Mouse (Mus musculus) hindbrain, embryonic 11.5 days (tissue): ENCODE results near the gene Sytl1. TPM values are rescaled to one million over a fixed set of nuclear protein-coding genes. Genes with fewer than 3 reads are reported as not detected.

Experiments
- ATAC-seq: fragments of 200-750 bp; cut with Nextera tagmentation; 2 replicates; pipeline ENCODE4 v1.8.0; 2017; ENCODE audit warnings: mild to moderate bottlenecking, moderate TSS enrichment, moderate library complexity; ENCODE audit not compliant: low FRiP score
- DNase-seq: peaks from one replicate; pipeline ENCODE4 v3.0.0-alpha.2; 2015; ENCODE audit warnings: low spot score
- H3K27ac ChIP-seq: fragments of 300-500 bp; sonication (generic); 2 replicates; pipeline ENCODE4 v1.5.1; 2014; ENCODE audit warnings: mild to moderate bottlenecking, low read depth, low read length
- H3K27me3 ChIP-seq: fragments of 300-500 bp; sonication (generic); 2 replicates; pipeline ENCODE4 v1.6.1; 2014; ENCODE audit warnings: mild to moderate bottlenecking, low read length, moderate library complexity, mixed read lengths; ENCODE audit not compliant: control insufficient read depth, insufficient read depth
- H3K36me3 ChIP-seq: fragments of 300-500 bp; sonication (generic); 2 replicates; pipeline ENCODE4 v1.6.1; 2014; ENCODE audit warnings: mild to moderate bottlenecking, low read length, moderate library complexity, mixed read lengths; ENCODE audit not compliant: control insufficient read depth, insufficient read depth
- H3K4me1 ChIP-seq: fragments of 300-500 bp; sonication (generic); replicated peaks from 2 replicates; pipeline ENCODE4 v1.6.1; 2014; ENCODE audit warnings: low read length, mixed read lengths; ENCODE audit not compliant: control insufficient read depth, insufficient read depth
- H3K4me2 ChIP-seq: fragments of 300-500 bp; sonication (generic); replicated peaks from 2 replicates; pipeline ENCODE4 v1.6.1; 2014; ENCODE audit warnings: mild to moderate bottlenecking, low read depth, low read length
- H3K4me3 ChIP-seq: fragments of 300-500 bp; sonication (generic); 2 replicates; pipeline ENCODE4 v1.5.1; 2014; ENCODE audit warnings: low read depth, low read length
- H3K9ac ChIP-seq: fragments of 300-500 bp; sonication (generic); 2 replicates; pipeline ENCODE4 v1.6.1; 2014; ENCODE audit warnings: low read depth, low read length
- H3K9me3 ChIP-seq: fragments of 300-500 bp; sonication (generic); 2 replicates; pipeline ENCODE4 v1.6.1; 2016; ENCODE audit warnings: low read length; ENCODE audit not compliant: control insufficient read depth
- WGBS: fragments of 180-500 bp; shearing (Covaris S2); extraction: QIAGEN DNeasy Blood & Tissue Kit; methylation state at CpG from one replicate; pipeline ENCODE4 v1.1.7; 2014; 5-methylcytosine and 5-hydroxymethylcytosine counted together
- polyA plus RNA-seq: library from polyadenylated mRNA; unstranded; fragments of >200 nt; fragmentation: Nextera tagmentation; extraction: Ambion mirVana; gene quantifications from 2 replicates; pipeline ENCODE4 v1.2.1, GENCODE M21; 2014

Sytl1 gene
- polyA plus RNA-seq, 1 experiment from 2014 or later, result 1.2 TPM

- Histone ChIP-seq H3K36me3 (peaks cover 9% of the 10 kb centered on the region), H3K4me2 (no peak overlapping the region), H3K27me3 (peaks cover 4% of the 10 kb centered on the region; the same call in 1 of the 2 replicates), H3K4me1 (no peaks in the 10 kb centered on the region), H3K9ac (no peak overlapping the region), H3K9me3 (no peaks in the 10 kb centered on the region), H3K4me3 (no peak overlapping the region), H3K27ac (no peak overlapping the region)
- ATAC-seq (no peak), DNase-seq (no peak)
- WGBS, result 45% methylated on average over 10 of the region's 10 CpGs
Observed at GRCm38 (mm10) chr4:133261641-133262374, 1.1 kb downstream of the Sytl1 start.

- DNase-seq (no peak), ATAC-seq (no peak)
- Histone ChIP-seq H3K4me2 (no peak overlapping the region), H3K27me3 (peaks cover 15% of the 10 kb centered on the region), H3K27ac (no peak overlapping the region), H3K36me3 (no peaks in the 10 kb centered on the region), H3K4me3 (no peak overlapping the region), H3K4me1 (no peaks in the 10 kb centered on the region), H3K9ac (no peak overlapping the region), H3K9me3 (no peaks in the 10 kb centered on the region)
- 78% methylated on average over 12 of the region's 12 CpGs for WGBS
Observed at GRCm38 (mm10) chr4:133257798-133258408, 5.0 kb downstream of the Sytl1 start.

- H3K9me3 ChIP-seq, result no peaks in the 10 kb centered on the region
- DNase-seq (no peak), ATAC-seq (no peak)
- no peak overlapping the region for H3K27ac ChIP-seq
- peaks cover 19% of the 10 kb centered on the region for H3K27me3 ChIP-seq
- H3K9ac ChIP-seq, result no peak overlapping the region
- no peak overlapping the region for H3K4me3 ChIP-seq
- no peak overlapping the region for H3K4me2 ChIP-seq
- H3K4me1 ChIP-seq, result no peaks in the 10 kb centered on the region
- H3K36me3 ChIP-seq, result no peaks in the 10 kb centered on the region
- WGBS, result 27% methylated on average over 12 of the region's 12 CpGs
Observed at GRCm38 (mm10) chr4:133257230-133257629, 5.7 kb downstream of the Sytl1 start.

- no peak overlapping the region for H3K4me3 ChIP-seq
- H3K27me3 ChIP-seq, result peaks cover 23% of the 10 kb centered on the region
Observed at GRCm38 (mm10) chr4:133256820-133257219, 6.1 kb downstream of the Sytl1 start.

GRCm38 (mm10) chr4:133255392-133255791, 7.5 kb downstream of the Sytl1 start:
- WGBS, result 63% methylated on average over 6 of the region's 6 CpGs
- no peak for DNase-seq
- Histone ChIP-seq H3K9ac (no peak overlapping the region), H3K4me2 (no peak overlapping the region), H3K4me1 (peaks cover 7% of the 10 kb centered on the region; the same call in 1 of the 2 replicates), H3K27me3 (peaks cover 37% of the 10 kb centered on the region), H3K4me3 (no peak overlapping the region), H3K27ac (no peak overlapping the region), H3K36me3 (no peaks in the 10 kb centered on the region), H3K9me3 (no peaks in the 10 kb centered on the region)
- ATAC-seq, result no peak

More at GRCm38 (mm10) chr4:133256820-133257219, 6.1 kb downstream of the Sytl1 start:
- H3K36me3 ChIP-seq, result no peaks in the 10 kb centered on the region
- 24% methylated on average over 24 of the region's 24 CpGs for WGBS
- no peak overlapping the region for H3K9ac ChIP-seq
- H3K4me2 ChIP-seq, result no peak overlapping the region
- no peaks in the 10 kb centered on the region for H3K4me1 ChIP-seq
- ATAC-seq (no peak), DNase-seq (no peak)
- H3K27ac ChIP-seq, result no peak overlapping the region
- H3K9me3 ChIP-seq, result no peaks in the 10 kb centered on the region

- Histone ChIP-seq H3K27me3 (peaks cover 50% of the 10 kb centered on the region), H3K4me3 (no peak overlapping the region), H3K4me2 (no peak overlapping the region), H3K9me3 (no peaks in the 10 kb centered on the region), H3K36me3 (no peaks in the 10 kb centered on the region), H3K9ac (no peak overlapping the region), H3K27ac (no peak overlapping the region), H3K4me1 (peaks cover 7% of the 10 kb centered on the region; the same call in 1 of the 2 replicates)
- DNase-seq, result no peak
- 79% methylated on average over 12 of the region's 12 CpGs for WGBS
- no peak for ATAC-seq
Observed at GRCm38 (mm10) chr4:133253412-133253811, 9.5 kb downstream of the Sytl1 start.

GRCm38 (mm10) chr4:133252089-133252488, 10.8 kb downstream of the Sytl1 start:
- H3K27ac ChIP-seq, result no peak overlapping the region
- no peak overlapping the region for H3K9ac ChIP-seq
- H3K4me2 ChIP-seq, result no peak overlapping the region
- DNase-seq (no peak), ATAC-seq (no peak)
- WGBS, result 37% methylated on average over 4 of the region's 4 CpGs
- no peak overlapping the region for H3K4me3 ChIP-seq
- H3K27me3 ChIP-seq, result peaks cover 55% of the 10 kb centered on the region
- peaks cover 7% of the 10 kb centered on the region; the same call in 1 of the 2 replicates for H3K4me1 ChIP-seq
- H3K36me3 ChIP-seq, result no peaks in the 10 kb centered on the region
- no peaks in the 10 kb centered on the region for H3K9me3 ChIP-seq

GRCm38 (mm10) chr4:133251214-133251613, 11.7 kb downstream of the Sytl1 start:
- Histone ChIP-seq H3K27me3 (peaks cover 52% of the 10 kb centered on the region), H3K9ac (peak overlapping the region; percentile 42; the same call in 1 of the 2 replicates), H3K4me3 (peak overlapping the region; percentile 32), H3K4me1 (peaks cover 7% of the 10 kb centered on the region; the same call in 1 of the 2 replicates), H3K36me3 (no peaks in the 10 kb centered on the region), H3K27ac (no peak overlapping the region), H3K4me2 (peak overlapping the region; percentile 46), H3K9me3 (no peaks in the 10 kb centered on the region)
- WGBS, result 2% methylated on average over 30 of the region's 31 CpGs
- DNase-seq (peak; percentile 38), ATAC-seq (no peak)
